Mouse (Mus musculus): ENCODE measurements at regions not wholly inside any gene's neighbourhood (a gene's known extent, or its start where the extent isn't known, plus 50 kb on each side); places are given as distances from the start of the nearest gene placed in this dataset.
A peak's percentile ranks its signal among the peaks of the same experiment; 100 is the strongest.

- DNase-seq (ENCODE audit: low read depth, low spot score) = peak; percentile 91
Observed at GRCm38 (mm10) chr5:79679051-79679450, 1340.9 kb upstream of the Adgrl3 start.

- no peak for DNase-seq (ENCODE audit: low read depth, low spot score)
Observed at GRCm38 (mm10) chr5:79680321-79680720, 1339.6 kb upstream of the Adgrl3 start.

GRCm38 (mm10) chr5:79706631-79707030 lies 1313.3 kb upstream of the Adgrl3 start:
- no peak for DNase-seq (ENCODE audit: low read depth, low spot score)

GRCm38 (mm10) chr5:79734885-79735284 lies 1285.1 kb upstream of the Adgrl3 start:
- DNase-seq (ENCODE audit: low read depth, low spot score) = no peak

GRCm38 (mm10) chr5:79784391-79784790 lies 1235.5 kb upstream of the Adgrl3 start:
- DNase-seq (ENCODE audit: low read depth, low spot score) = no peak

GRCm38 (mm10) chr5:79826531-79826930 lies 1193.4 kb upstream of the Adgrl3 start:
- peak; percentile 66 for DNase-seq (ENCODE audit: low read depth, low spot score)

GRCm38 (mm10) chr5:79846456-79846855 lies 1173.5 kb upstream of the Adgrl3 start:
- no peak for DNase-seq (ENCODE audit: low read depth, low spot score)

- no peak for DNase-seq (ENCODE audit: low read depth, low spot score)
Observed at GRCm38 (mm10) chr5:79855866-79856265, 1164.1 kb upstream of the Adgrl3 start.

- DNase-seq (ENCODE audit: low read depth, low spot score) = no peak
Observed at GRCm38 (mm10) chr5:79900713-79901112, 1119.2 kb upstream of the Adgrl3 start.

GRCm38 (mm10) chr5:79905341-79905740 lies 1114.6 kb upstream of the Adgrl3 start:
- DNase-seq (ENCODE audit: low read depth, low spot score) = no peak

Data from ZHBTc4 (cell line).